Mouse (Mus musculus): Measurements from ENCODE around the gene Fam13a. TPM values are rescaled to one million over a fixed set of nuclear protein-coding genes. Genes with fewer than 3 reads are reported as not detected.

Gene Fam13a
- polyA plus RNA-seq, 1 experiment from 2014 or later = 13.5 TPM

DNA sequence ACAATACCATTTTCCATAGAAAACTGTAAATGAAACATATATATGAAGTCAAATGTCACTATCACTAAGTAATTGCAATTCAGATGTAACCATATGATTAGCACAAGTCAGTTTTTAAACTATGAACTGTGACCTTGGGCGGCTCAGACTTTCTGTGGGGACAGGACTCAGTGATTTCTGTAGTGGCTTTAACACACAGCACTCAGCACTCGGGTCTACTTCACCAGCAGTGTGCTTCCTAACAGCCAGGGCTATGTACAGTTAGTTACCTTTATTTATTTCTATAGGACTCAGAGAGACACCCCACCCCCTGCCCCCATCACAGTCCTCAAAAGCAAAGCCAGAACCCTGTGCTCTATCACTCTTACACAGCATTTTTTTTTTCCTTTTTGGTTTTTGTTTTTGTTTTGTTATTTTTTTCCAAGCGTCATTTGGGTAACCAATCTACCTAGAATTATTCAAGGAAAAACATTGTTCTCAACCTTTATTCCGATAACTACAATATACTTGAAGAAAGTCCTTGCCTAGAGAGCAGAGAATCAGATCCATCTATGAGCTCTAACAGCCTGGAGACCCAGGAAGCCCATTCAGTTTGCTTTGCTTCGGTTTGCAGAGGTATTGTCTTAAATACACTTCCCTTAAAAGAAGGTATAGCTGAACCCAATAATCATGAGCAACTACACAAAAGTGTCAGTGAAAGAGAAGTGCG is 740 bp downstream of the Fam13a start:
- Histone ChIP-seq H3K4me1 (replicated peaks; ENCODE audit: insufficient read depth, low read length) (no peaks in the 10 kb centered on the region), H3K4me2 (ENCODE audit: low read length) (peak overlapping the region; percentile 56), H3K27me3 (ENCODE audit: insufficient read depth, low read length) (no peaks in the 10 kb centered on the region), H3K9me3 (replicated peaks; ENCODE audit: low read length) (no peaks in the 10 kb centered on the region), H3K36me3 (ENCODE audit: insufficient read depth, low read length) (no peaks in the 10 kb centered on the region), H3K27ac (peak overlapping the region; percentile 71), H3K9ac (ENCODE audit: low read depth, low read length) (peak overlapping the region; percentile 46; the same call in 1 of the 2 replicates), H3K4me3 (replicated peaks; ENCODE audit: low read depth, low read length) (peak overlapping the region; percentile 39)
- no peak for DNase-seq (ENCODE audit: low spot score)
- ATAC-seq (replicated peaks; ENCODE audit: low FRiP score, low read depth) = no peak
- 41% methylated on average over 6 of the region's 6 CpGs for WGBS
- TF ChIP-seq CTCF (IDR thresholded peaks at IDR 0.05; ENCODE audit: low read depth) = no peak

DNA sequence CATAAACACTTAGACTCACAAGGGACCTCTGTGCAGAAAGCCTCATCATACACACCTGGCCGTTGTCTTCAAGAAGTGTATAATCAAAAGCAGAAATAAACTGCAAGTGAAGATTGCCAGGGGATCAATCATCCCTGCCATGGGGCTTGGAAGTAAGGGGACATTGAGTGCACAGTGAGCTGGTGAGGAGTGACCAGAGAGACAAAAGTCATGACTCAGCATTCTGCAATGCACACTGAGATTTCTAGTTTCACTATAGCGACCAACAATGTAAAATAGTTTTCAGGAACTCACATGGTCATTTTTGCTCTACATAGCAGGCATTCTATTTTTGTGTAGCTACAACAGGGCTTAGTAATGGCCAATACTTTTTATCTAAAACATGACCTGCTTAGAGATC is 1.7 kb downstream of the Fam13a start:
- no peak for ATAC-seq (replicated peaks; ENCODE audit: low FRiP score, low read depth)
- no peak for TF ChIP-seq CTCF (IDR thresholded peaks at IDR 0.05; ENCODE audit: low read depth)
- Histone ChIP-seq H3K4me2 (ENCODE audit: low read length) (peak overlapping the region; percentile 6; the same call in 1 of the 2 replicates), H3K4me1 (replicated peaks; ENCODE audit: insufficient read depth, low read length) (no peaks in the 10 kb centered on the region), H3K36me3 (ENCODE audit: insufficient read depth, low read length) (no peaks in the 10 kb centered on the region), H3K4me3 (replicated peaks; ENCODE audit: low read depth, low read length) (no peak overlapping the region), H3K9ac (ENCODE audit: low read depth, low read length) (no peak overlapping the region), H3K9me3 (replicated peaks; ENCODE audit: low read length) (no peaks in the 10 kb centered on the region), H3K27ac (no peak overlapping the region), H3K27me3 (ENCODE audit: insufficient read depth, low read length) (no peaks in the 10 kb centered on the region)
- WGBS = 62% methylated on average over 2 of the region's 2 CpGs
- no peak for DNase-seq (ENCODE audit: low spot score)

DNA sequence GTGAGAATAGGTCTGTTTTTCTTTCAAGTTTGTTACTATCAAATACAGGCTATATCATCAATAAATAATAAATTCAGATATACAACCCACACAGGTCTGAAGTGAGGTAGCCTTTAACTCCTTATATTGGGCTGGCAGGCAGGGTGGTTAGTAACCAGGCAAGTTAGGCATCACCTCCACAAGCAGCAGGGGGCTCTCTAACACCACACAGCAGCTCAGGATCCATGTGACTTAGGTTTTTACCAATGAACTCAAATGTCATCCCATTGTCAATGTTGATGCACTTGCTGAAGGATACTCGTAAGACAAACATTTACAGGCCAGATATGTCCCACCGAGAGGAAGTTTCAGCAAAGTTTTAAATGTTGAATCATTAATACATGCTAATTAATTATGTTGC is 4.0 kb downstream of the Fam13a start:
- H3K4me1 ChIP-seq (replicated peaks; ENCODE audit: insufficient read depth, low read length) = no peaks in the 10 kb centered on the region
- H3K9ac ChIP-seq (ENCODE audit: low read depth, low read length) = no peak overlapping the region
- no peaks in the 10 kb centered on the region for H3K27me3 ChIP-seq (ENCODE audit: insufficient read depth, low read length)
- no peak overlapping the region for H3K4me3 ChIP-seq (replicated peaks; ENCODE audit: low read depth, low read length)
- 73% methylated on average over 2 of the region's 2 CpGs for WGBS
- peak; percentile 76 for TF ChIP-seq CTCF (IDR thresholded peaks at IDR 0.05; ENCODE audit: low read depth)
- ATAC-seq (replicated peaks; ENCODE audit: low FRiP score, low read depth) = no peak
- no peak overlapping the region for H3K4me2 ChIP-seq (ENCODE audit: low read length)
- DNase-seq (ENCODE audit: low spot score) = peak; percentile 40
- H3K36me3 ChIP-seq (ENCODE audit: insufficient read depth, low read length) = no peaks in the 10 kb centered on the region
- H3K27ac ChIP-seq = no peak overlapping the region
- H3K9me3 ChIP-seq (replicated peaks; ENCODE audit: low read length) = no peaks in the 10 kb centered on the region

DNA sequence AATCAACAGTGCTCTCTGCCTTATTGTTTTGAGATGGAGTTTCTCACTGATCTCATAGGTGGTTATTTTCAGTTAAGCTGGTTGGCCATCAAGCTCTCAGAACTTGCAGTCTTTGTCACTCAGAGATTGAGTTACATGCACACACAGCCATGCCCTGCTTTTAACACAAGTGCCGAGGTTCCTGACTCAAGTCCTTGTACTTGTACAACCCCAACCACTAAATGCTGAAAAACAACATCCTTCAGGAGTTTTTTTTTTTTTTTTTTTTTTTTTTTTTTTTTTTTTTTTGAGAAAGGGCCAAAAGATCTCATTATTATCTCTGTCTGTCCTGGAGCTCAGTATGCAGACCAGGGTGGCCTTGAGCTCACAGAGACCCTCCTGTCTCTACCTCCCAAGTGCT is 4.5 kb downstream of the Fam13a start:
- no peak overlapping the region for H3K4me2 ChIP-seq (ENCODE audit: low read length)
- ATAC-seq (replicated peaks; ENCODE audit: low FRiP score, low read depth) = no peak
- 38% methylated on average over 1 of the region's 1 CpGs for WGBS
- no peak overlapping the region for H3K4me3 ChIP-seq (replicated peaks; ENCODE audit: low read depth, low read length)
- H3K27me3 ChIP-seq (ENCODE audit: insufficient read depth, low read length) = no peaks in the 10 kb centered on the region
- H3K4me1 ChIP-seq (replicated peaks; ENCODE audit: insufficient read depth, low read length) = no peaks in the 10 kb centered on the region
- H3K9me3 ChIP-seq (replicated peaks; ENCODE audit: low read length) = no peaks in the 10 kb centered on the region
- DNase-seq (ENCODE audit: low spot score) = no peak
- no peak for TF ChIP-seq CTCF (IDR thresholded peaks at IDR 0.05; ENCODE audit: low read depth)
- H3K9ac ChIP-seq (ENCODE audit: low read depth, low read length) = no peak overlapping the region
- H3K27ac ChIP-seq = no peak overlapping the region
- no peaks in the 10 kb centered on the region for H3K36me3 ChIP-seq (ENCODE audit: insufficient read depth, low read length)

DNA sequence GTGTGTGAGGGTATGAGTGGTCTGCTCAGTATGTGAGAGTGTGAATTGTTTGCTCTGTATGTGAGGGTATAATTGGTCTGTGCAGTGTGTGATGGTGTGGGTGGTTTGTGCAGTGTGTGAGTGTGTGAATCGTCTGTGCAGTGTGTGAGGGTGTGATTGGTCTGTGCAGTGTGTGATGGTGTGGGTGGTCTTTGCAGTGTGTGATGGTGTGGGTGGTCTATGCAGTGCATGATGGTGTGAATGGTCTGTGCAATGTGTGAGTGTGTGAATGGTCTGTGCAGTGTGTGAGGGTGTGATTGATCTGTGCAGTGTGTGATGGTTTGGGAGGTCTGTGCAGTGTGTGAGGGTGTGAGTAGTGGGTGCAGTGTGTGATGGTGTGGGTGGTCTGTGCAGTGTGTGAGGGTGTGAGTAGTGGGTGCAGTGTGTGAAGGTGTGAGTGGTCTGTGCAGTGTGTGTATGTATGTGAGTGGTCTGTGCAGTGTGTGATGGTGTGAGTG is 8.0 kb downstream of the Fam13a start:
- Histone ChIP-seq H3K36me3 (ENCODE audit: insufficient read depth, low read length) (no peaks in the 10 kb centered on the region), H3K27me3 (ENCODE audit: insufficient read depth, low read length) (no peaks in the 10 kb centered on the region), H3K9me3 (replicated peaks; ENCODE audit: low read length) (no peaks in the 10 kb centered on the region), H3K4me1 (replicated peaks; ENCODE audit: insufficient read depth, low read length) (no peaks in the 10 kb centered on the region; the same call in 1 of the 2 replicates), H3K4me3 (replicated peaks; ENCODE audit: low read depth, low read length) (no peak overlapping the region), H3K9ac (ENCODE audit: low read depth, low read length) (no peak overlapping the region), H3K27ac (no peak overlapping the region), H3K4me2 (ENCODE audit: low read length) (no peak overlapping the region)
- ATAC-seq (replicated peaks; ENCODE audit: low FRiP score, low read depth) (no peak; the same call in 1 of the 2 replicates), DNase-seq (ENCODE audit: low spot score) (no peak)
- WGBS = 66% methylated on average over 1 of the region's 1 CpGs
- no peak for TF ChIP-seq CTCF (IDR thresholded peaks at IDR 0.05; ENCODE audit: low read depth)

DNA sequence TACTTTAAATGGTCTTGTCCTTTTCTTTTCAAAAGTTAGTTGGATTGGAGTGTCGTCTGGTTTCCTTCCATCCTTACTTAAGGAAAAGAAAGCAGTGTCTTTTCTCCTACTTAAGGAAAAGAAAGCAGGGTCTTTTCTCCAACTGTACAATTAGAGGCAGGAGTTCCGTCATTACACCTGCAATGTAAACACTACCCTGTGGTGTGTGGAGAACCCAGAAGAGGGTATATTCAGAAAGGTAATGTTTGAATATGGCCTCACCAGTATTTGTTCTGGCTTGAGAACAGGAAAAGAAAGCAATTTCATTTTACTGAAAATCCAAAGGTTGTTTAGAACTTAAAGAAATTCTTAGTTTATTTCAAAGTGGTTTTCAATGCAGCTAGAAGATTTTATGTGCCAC is 9.6 kb downstream of the Fam13a start:
- Histone ChIP-seq H3K27ac (no peak overlapping the region), H3K27me3 (ENCODE audit: insufficient read depth, low read length) (no peaks in the 10 kb centered on the region), H3K36me3 (ENCODE audit: insufficient read depth, low read length) (no peaks in the 10 kb centered on the region), H3K4me3 (replicated peaks; ENCODE audit: low read depth, low read length) (no peak overlapping the region), H3K9ac (ENCODE audit: low read depth, low read length) (no peak overlapping the region), H3K4me2 (ENCODE audit: low read length) (no peak overlapping the region), H3K9me3 (replicated peaks; ENCODE audit: low read length) (no peaks in the 10 kb centered on the region), H3K4me1 (replicated peaks; ENCODE audit: insufficient read depth, low read length) (no peaks in the 10 kb centered on the region; the same call in 1 of the 2 replicates)
- DNase-seq (ENCODE audit: low spot score) = no peak
- 72% methylated on average over 2 of the region's 2 CpGs for WGBS
- no peak for TF ChIP-seq CTCF (IDR thresholded peaks at IDR 0.05; ENCODE audit: low read depth)
- ATAC-seq (replicated peaks; ENCODE audit: low FRiP score, low read depth) = no peak

All from kidney, postnatal 0 days (tissue).